Mouse (Mus musculus) liver, postnatal 0 days (tissue): Measurements from ENCODE around the gene Rhbdl2. TPM values are rescaled to one million over a fixed set of nuclear protein-coding genes. Genes with fewer than 3 reads are reported as not detected.

Source experiments
- ATAC-seq: fragments of 200-750 bp; cut with Nextera tagmentation; 2 replicates; pipeline ENCODE4 v1.8.0; 2017; ENCODE audit warnings: mild to moderate bottlenecking, moderate library complexity
- DNase-seq: peaks from one replicate; pipeline ENCODE4 v3.0.0-alpha.2; 2016
- H3K27ac ChIP-seq: fragments of 300-500 bp; sonication (generic); 2 replicates; pipeline ENCODE4 v1.5.1; 2014; ENCODE audit warnings: antibody characterized with exemption, moderate library complexity, mild to moderate bottlenecking, low read depth
- H3K27me3 ChIP-seq: fragments of 300-500 bp; sonication (generic); 2 replicates; pipeline ENCODE4 v1.6.1; 2014; ENCODE audit warnings: low read length, control low read depth, mixed read lengths; ENCODE audit not compliant: insufficient read depth
- H3K36me3 ChIP-seq: fragments of 300-500 bp; sonication (generic); replicated peaks from 2 replicates; pipeline ENCODE4 v1.6.1; 2014; ENCODE audit warnings: mild to moderate bottlenecking, control low read depth, low read length, moderate library complexity, mixed read lengths; ENCODE audit not compliant: insufficient read depth
- H3K4me1 ChIP-seq: fragments of 300-500 bp; sonication (generic); 2 replicates; pipeline ENCODE4 v1.6.1; 2014; ENCODE audit warnings: antibody characterized with exemption, mild to moderate bottlenecking, control low read depth; ENCODE audit not compliant: insufficient read depth
- H3K4me2 ChIP-seq: fragments of 300-500 bp; sonication (generic); 2 replicates; pipeline ENCODE4 v1.6.1; 2014; ENCODE audit warnings: low read depth, mild to moderate bottlenecking, low read length, moderate library complexity, mixed read lengths
- H3K4me3 ChIP-seq: fragments of 300-500 bp; sonication (generic); 2 replicates; pipeline ENCODE4 v1.5.1; 2014; ENCODE audit warnings: low read depth, low read length
- H3K9ac ChIP-seq: fragments of 300-500 bp; sonication (generic); replicated peaks from 2 replicates; pipeline ENCODE4 v1.6.1; 2014; ENCODE audit warnings: mild to moderate bottlenecking, moderate library complexity
- H3K9me3 ChIP-seq: fragments of 300-500 bp; sonication (generic); 2 replicates; pipeline ENCODE4 v1.6.1; 2016; ENCODE audit warnings: mild to moderate bottlenecking, control low read depth, low read length, mixed read lengths
- CTCF ChIP-seq: sonication (generic); IDR thresholded peaks from 2 replicates; pipeline ENCODE4 v1.5.1; 2016; ENCODE audit warnings: antibody characterized with exemption, low read depth
- EP300 ChIP-seq: IDR thresholded peaks from 2 replicates; pipeline ENCODE4 v1.6.1; 2016; ENCODE audit warnings: antibody characterized with exemption, low read depth, mild to moderate bottlenecking
- WGBS: fragments of 180-500 bp; shearing (Covaris S2); extraction: QIAGEN DNeasy Blood & Tissue Kit; methylation state at CpG from one replicate; pipeline ENCODE4 v1.1.7; 2014; ENCODE audit not compliant: insufficient replicate concordance; 5-methylcytosine and 5-hydroxymethylcytosine counted together
- polyA plus RNA-seq: library from polyadenylated mRNA; unstranded; fragments of >200 nt; fragmentation: Nextera tagmentation; extraction: Ambion mirVana; gene quantifications from 2 replicates; pipeline ENCODE4 v1.2.1, GENCODE M21; 2015

The Rhbdl2 gene
- polyA plus RNA-seq, 1 experiment from 2014 or later = not detected

DNA sequence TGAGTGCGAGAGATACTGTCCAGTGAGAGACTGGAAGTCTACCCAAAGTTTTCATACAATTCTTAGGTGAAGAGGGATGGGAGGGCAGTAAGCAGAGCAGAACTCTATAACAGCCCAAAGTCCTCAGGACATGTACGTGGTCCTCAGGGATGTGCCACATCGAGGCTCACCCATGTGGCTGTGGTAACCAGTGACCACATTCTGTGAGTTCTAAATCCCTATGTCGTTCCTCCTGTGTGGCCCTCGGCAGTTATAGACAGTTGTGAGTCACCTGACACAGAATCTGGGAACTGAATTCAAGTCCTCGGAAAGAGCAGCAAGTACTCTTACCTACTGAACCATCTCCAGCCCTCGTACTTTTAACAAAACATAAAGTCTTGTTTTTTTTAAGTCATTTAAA is 70.4 kb downstream of the Rhbdl2 start:
- 75% methylated on average over 7 of the region's 7 CpGs for WGBS
- no peaks in the 10 kb centered on the region for H3K36me3 ChIP-seq
- no peaks in the 10 kb centered on the region for H3K9me3 ChIP-seq
- no peak overlapping the region for H3K4me3 ChIP-seq
- ATAC-seq (no peak), DNase-seq (no peak)
- no peaks in the 10 kb centered on the region for H3K27me3 ChIP-seq
- H3K9ac ChIP-seq = no peak overlapping the region
- no peak overlapping the region for H3K4me2 ChIP-seq
- TF ChIP-seq EP300 (no peak), CTCF (no peak)
- no peak overlapping the region for H3K27ac ChIP-seq
- no peaks in the 10 kb centered on the region for H3K4me1 ChIP-seq

- TF ChIP-seq EP300 (no peak), CTCF (no peak)
- no peaks in the 10 kb centered on the region for H3K4me1 ChIP-seq
- WGBS = 61% methylated on average over 3 of the region's 3 CpGs
- no peak within 1 kb of the TSS for H3K4me2 ChIP-seq
- no peak within 1 kb of the TSS for H3K27ac ChIP-seq
- H3K9me3 ChIP-seq = no peaks in the 10 kb centered on the region
- no peak within 1 kb of the TSS for H3K4me3 ChIP-seq
- no peak for DNase-seq
- H3K9ac ChIP-seq = no peak within 1 kb of the TSS
- no peaks in the 10 kb centered on the region for H3K27me3 ChIP-seq
- no peak for ATAC-seq
- no peaks in the 10 kb centered on the region for H3K36me3 ChIP-seq
These were observed 71.7 kb downstream of the Rhbdl2 start, which contains the start of gene 4933427I04Rik for GRCm38 (mm10) chr4:123859379-123859778. Gene 4933427I04Rik, plus strand, starts transcription at chr4:123859679.

GRCm38 (mm10) chr4:123859803-123860202 is 72.1 kb downstream of the Rhbdl2 start:
- H3K27ac ChIP-seq = no peak overlapping the region
- WGBS = 49% methylated on average over 2 of the region's 2 CpGs
- H3K4me3 ChIP-seq = no peak overlapping the region
- no peaks in the 10 kb centered on the region for H3K27me3 ChIP-seq
- no peaks in the 10 kb centered on the region for H3K9me3 ChIP-seq
- DNase-seq = no peak
- H3K9ac ChIP-seq = no peak overlapping the region
- H3K4me1 ChIP-seq = no peaks in the 10 kb centered on the region
- H3K4me2 ChIP-seq = no peak overlapping the region
- H3K36me3 ChIP-seq = no peaks in the 10 kb centered on the region
- no peak for ATAC-seq
- no peak for TF ChIP-seq CTCF
- TF ChIP-seq EP300 = no peak

DNA sequence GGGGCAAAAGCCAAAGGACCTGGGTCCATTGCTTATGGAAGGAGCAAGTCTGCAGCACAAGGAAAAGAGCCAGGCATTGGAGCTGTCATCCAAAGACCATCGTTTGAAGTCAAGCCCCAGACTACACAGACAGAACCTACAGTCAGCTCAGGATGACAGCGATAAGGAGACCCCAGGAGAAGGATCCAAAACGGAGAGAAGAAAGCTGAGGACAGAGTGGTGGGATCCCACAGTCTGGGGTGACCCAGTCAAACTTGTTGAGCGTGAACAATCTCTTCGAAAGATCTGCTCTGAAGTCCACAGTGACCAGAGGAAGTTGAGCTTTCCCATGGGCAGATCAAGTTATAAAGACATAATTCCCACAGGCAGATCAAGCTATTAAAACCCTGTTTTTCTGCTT is 72.9 kb downstream of the Rhbdl2 start:
- no peak overlapping the region for H3K4me3 ChIP-seq
- no peaks in the 10 kb centered on the region for H3K4me1 ChIP-seq
- H3K27me3 ChIP-seq = no peaks in the 10 kb centered on the region
- ATAC-seq = no peak
- WGBS = 65% methylated on average over 5 of the region's 5 CpGs
- no peak overlapping the region for H3K4me2 ChIP-seq
- TF ChIP-seq EP300 (no peak), CTCF (no peak)
- no peaks in the 10 kb centered on the region for H3K9me3 ChIP-seq
- no peak overlapping the region for H3K9ac ChIP-seq
- H3K27ac ChIP-seq = no peak overlapping the region
- H3K36me3 ChIP-seq = no peaks in the 10 kb centered on the region
- DNase-seq = no peak

Other genes with a start within 250 kb of the Rhbdl2 start
- gene Macf1, start 103.5 kb upstream of the Rhbdl2 start, polyA plus RNA-seq = 9.8 and 11.3 TPM in 2 replicates
- 257 and 261 TPM in 2 replicates for gene Ndufs5, start 69.7 kb upstream of the Rhbdl2 start, polyA plus RNA-seq
- gene Akirin1, start 37.5 kb upstream of the Rhbdl2 start, polyA plus RNA-seq = 21.2 and 22.7 TPM in 2 replicates
- not detected in 2 replicates for gene 4933427I04Rik, start 71.8 kb downstream of the Rhbdl2 start, polyA plus RNA-seq
- gene Mycbp, start 117.0 kb downstream of the Rhbdl2 start, polyA plus RNA-seq = 43.5 and 44.5 TPM in 2 replicates
- gene Rragc, start 129.6 kb downstream of the Rhbdl2 start, polyA plus RNA-seq = 20.0 and 20.1 TPM in 2 replicates
- gene 4930535I16Rik, start 130.1 kb downstream of the Rhbdl2 start, polyA plus RNA-seq = not detected in 2 replicates